Mouse (Mus musculus): ENCODE measurements at regions not wholly inside any gene's neighbourhood (a gene's known extent, or its start where the extent isn't known, plus 50 kb on each side); places are given as distances from the start of the nearest gene placed in this dataset.

DNA sequence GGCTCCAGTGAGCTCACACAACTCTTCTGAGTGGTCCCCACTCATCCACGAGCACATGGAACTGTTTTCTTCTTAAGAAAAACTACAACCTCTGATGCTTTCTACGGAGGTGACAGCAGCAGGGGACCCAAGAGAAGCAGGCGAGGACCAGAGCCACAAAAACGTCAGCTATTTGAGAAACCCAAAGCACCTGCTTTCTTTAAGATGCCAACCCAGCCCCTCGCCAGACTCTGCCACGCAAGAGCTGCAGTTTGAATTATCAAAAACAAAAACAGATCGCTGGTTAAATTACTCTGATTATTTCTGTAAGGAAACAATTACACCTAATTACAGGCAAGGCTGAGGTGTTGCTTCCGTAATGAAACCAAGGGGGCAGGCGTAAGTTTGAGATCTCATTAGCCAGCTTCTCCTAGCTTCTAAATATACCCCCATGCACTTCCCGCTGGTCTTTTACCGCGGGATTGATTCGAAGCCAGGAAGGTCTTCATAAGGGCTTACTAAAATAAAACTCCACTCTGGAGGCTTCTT, 614.1 kb downstream of the Pdcd6ip start:
- no peak for TF ChIP-seq CTCF (IDR thresholded peaks at IDR 0.05; ENCODE audit: low read depth)
- TF ChIP-seq EP300 (optimal IDR thresholded peaks at IDR 0.05) = no peak

All from stomach, postnatal 0 days (tissue).